In genomic region chr10:25707951-25708350, GRCm38 (mm10) we compare ENCODE assay signal across 13 mouse cellular contexts.
A peak's percentile ranks its signal among the peaks of the same experiment; 100 is the strongest.
DNase-seq lines count a peak whose midpoint lies in the region; ATAC-seq and TF ChIP-seq lines count a peak whose summit lies in the region.
"Had no signal": no experiment of that assay in that cellular context is flagged by ENCODE, and none has a peak within 500 bp of the region (broad histone marks: within the 10 kb centered on the region; RNA-seq: fewer than 3 reads in every experiment).

No protein-coding gene starts in this region.

- H3K4me1 ChIP-seq in forebrain, embryonic 15.5 days, result no peaks in the 10 kb centered on the region
- no peaks in the 10 kb centered on the region for H3K4me1 ChIP-seq in forebrain, embryonic 11.5 days (replicated peaks; ENCODE audit: control insufficient read depth, insufficient read depth, low read length)
- no peaks in the 10 kb centered on the region for H3K4me1 ChIP-seq in lung, postnatal 0 days (ENCODE audit: insufficient read depth, low read depth, low read length)
- H3K4me1 ChIP-seq in lung, adult 2 months (ENCODE audit: control insufficient read depth, insufficient read depth, low read length), result no peaks in the 10 kb centered on the region
- peaks cover 3% of the 10 kb centered on the region; the same call in 1 of the 2 replicates for H3K4me1 ChIP-seq in limb, embryonic 14.5 days (ENCODE audit: control insufficient read depth, insufficient read depth, low read length)
- H3K4me1 ChIP-seq: hindbrain, embryonic 13.5 days; liver, embryonic 15.5 days had no signal

- no peak for DNase-seq in forebrain, embryonic 11.5 days (ENCODE audit: low spot score)
- DNase-seq in lung, postnatal 0 days (ENCODE audit: low spot score), result peak; percentile 23
- DNase-seq in lung, adult 2 months, result no peak
- DNase-seq in brain, adult 2 months (ENCODE audit: low read depth, low spot score), result peak; percentile 62
- DNase-seq in limb, embryonic 14.5 days (ENCODE audit: low spot score), result peak; percentile 55
- DNase-seq in thymus, postnatal 4 days, result no peak
- DNase-seq in heart, adult 8-10 months (ENCODE audit: low spot score), result no peak

- no peak for TF ChIP-seq EP300 in lung, postnatal 0 days (IDR thresholded peaks at IDR 0.05)

- TF ChIP-seq POLR2A in lung, adult 2 months (IDR thresholded peaks at IDR 0.05; ENCODE audit: borderline replicate concordance, extremely low read depth, low read depth, low read length), result no peak
- no peak for TF ChIP-seq POLR2A in limb, embryonic 14.5 days (IDR thresholded peaks at IDR 0.05; ENCODE audit: borderline replicate concordance, extremely low read depth, insufficient read depth, insufficient read length)

- H3K27me3 ChIP-seq in forebrain, embryonic 15.5 days, result no peaks in the 10 kb centered on the region
- no peaks in the 10 kb centered on the region for H3K27me3 ChIP-seq in forebrain, embryonic 11.5 days (ENCODE audit: control insufficient read depth, insufficient read depth, low read length)
- H3K27me3 ChIP-seq in lung, postnatal 0 days (replicated peaks; ENCODE audit: insufficient read depth, low read length), result no peaks in the 10 kb centered on the region
- no peaks in the 10 kb centered on the region for H3K27me3 ChIP-seq in limb, embryonic 14.5 days (ENCODE audit: control insufficient read depth, insufficient read depth, low read length)
- H3K27me3 ChIP-seq: hindbrain, embryonic 13.5 days; liver, embryonic 15.5 days had no signal

- H3K9ac ChIP-seq in forebrain, embryonic 15.5 days (replicated peaks), result no peak overlapping the region
- no peak overlapping the region for H3K9ac ChIP-seq in forebrain, embryonic 11.5 days (ENCODE audit: low read length)
- H3K9ac ChIP-seq in lung, postnatal 0 days (replicated peaks; ENCODE audit: low read depth), result no peak overlapping the region
- H3K9ac ChIP-seq in limb, embryonic 14.5 days (ENCODE audit: low read depth, low read length, severe bottlenecking), result no peak overlapping the region
- H3K9ac ChIP-seq: hindbrain, embryonic 13.5 days; liver, embryonic 15.5 days had no signal

- WGBS in forebrain, embryonic 15.5 days, result 45% methylated on average over 7 of the region's 7 CpGs
- 62% methylated on average over 7 of the region's 7 CpGs for WGBS in forebrain, embryonic 11.5 days
- 32% methylated on average over 7 of the region's 7 CpGs for WGBS in lung, postnatal 0 days
- WGBS in lung, adult 2 months, result 49% methylated on average over 7 of the region's 7 CpGs
- 32% methylated on average over 7 of the region's 7 CpGs for WGBS in limb, embryonic 14.5 days

- ATAC-seq in forebrain, embryonic 15.5 days (replicated peaks), result peak; percentile 32; the same call in 1 of the 2 replicates
- ATAC-seq in forebrain, embryonic 11.5 days (replicated peaks; ENCODE audit: low FRiP score), result no peak
- ATAC-seq in lung, postnatal 0 days, result no peak
- peak; percentile 85 for ATAC-seq in limb, embryonic 14.5 days (ENCODE audit: low FRiP score, low read depth)
- ATAC-seq: CD4-positive, CD25-positive, alpha-beta regulatory T cell, adult 4 months had no signal

- H3K36me3 ChIP-seq in forebrain, embryonic 15.5 days, result no peaks in the 10 kb centered on the region
- no peaks in the 10 kb centered on the region for H3K36me3 ChIP-seq in forebrain, embryonic 11.5 days (ENCODE audit: control insufficient read depth, insufficient read depth, low read length)
- H3K36me3 ChIP-seq in lung, postnatal 0 days (ENCODE audit: insufficient read depth, low read length), result no peaks in the 10 kb centered on the region
- no peaks in the 10 kb centered on the region for H3K36me3 ChIP-seq in limb, embryonic 14.5 days (ENCODE audit: control insufficient read depth, insufficient read depth, low read length)
- H3K36me3 ChIP-seq: hindbrain, embryonic 13.5 days; liver, embryonic 15.5 days had no signal

- H3K4me3 ChIP-seq in forebrain, embryonic 15.5 days, result no peak overlapping the region
- no peak overlapping the region for H3K4me3 ChIP-seq in forebrain, embryonic 11.5 days (ENCODE audit: low read depth, low read length)
- no peak overlapping the region for H3K4me3 ChIP-seq in lung, postnatal 0 days (ENCODE audit: low read depth, low read length)
- no peak overlapping the region for H3K4me3 ChIP-seq in lung, adult 2 months (replicated peaks; ENCODE audit: extremely low read depth, low read depth, low read length)
- H3K4me3 ChIP-seq in limb, embryonic 14.5 days (replicated peaks; ENCODE audit: low read length), result no peak overlapping the region
- H3K4me3 ChIP-seq: hindbrain, embryonic 13.5 days; liver, embryonic 15.5 days had no signal

- H3K9me3 ChIP-seq in forebrain, embryonic 15.5 days, result no peaks in the 10 kb centered on the region
- no peaks in the 10 kb centered on the region for H3K9me3 ChIP-seq in forebrain, embryonic 11.5 days (ENCODE audit: control insufficient read depth, low read length)
- no peaks in the 10 kb centered on the region for H3K9me3 ChIP-seq in lung, postnatal 0 days (ENCODE audit: low read length)
- no peaks in the 10 kb centered on the region for H3K9me3 ChIP-seq in limb, embryonic 14.5 days (ENCODE audit: control insufficient read depth, low read length)
- H3K9me3 ChIP-seq: hindbrain, embryonic 13.5 days; liver, embryonic 15.5 days had no signal

- TF ChIP-seq CTCF in lung, postnatal 0 days (IDR thresholded peaks at IDR 0.05), result no peak
- no peak for TF ChIP-seq CTCF in lung, adult 2 months (IDR thresholded peaks at IDR 0.05; ENCODE audit: insufficient read depth, low read length)

- H3K4me2 ChIP-seq in forebrain, embryonic 15.5 days (replicated peaks), result no peak overlapping the region
- H3K4me2 ChIP-seq in forebrain, embryonic 11.5 days (ENCODE audit: low read depth, low read length, severe bottlenecking), result no peak overlapping the region
- H3K4me2 ChIP-seq in lung, postnatal 0 days (replicated peaks; ENCODE audit: low read depth, low read length), result no peak overlapping the region
- H3K4me2 ChIP-seq in limb, embryonic 14.5 days (replicated peaks; ENCODE audit: low read depth, low read length, severe bottlenecking), result no peak overlapping the region; the same call in 1 of the 2 replicates
- H3K4me2 ChIP-seq: hindbrain, embryonic 13.5 days; liver, embryonic 15.5 days had no signal

- no peak overlapping the region for H3K27ac ChIP-seq in forebrain, embryonic 15.5 days (replicated peaks)
- no peak overlapping the region for H3K27ac ChIP-seq in forebrain, embryonic 11.5 days (ENCODE audit: low read depth, low read length)
- H3K27ac ChIP-seq in lung, postnatal 0 days (ENCODE audit: low read length), result no peak overlapping the region
- no peak overlapping the region for H3K27ac ChIP-seq in limb, embryonic 14.5 days (replicated peaks; ENCODE audit: low read depth, low read length)
- H3K27ac ChIP-seq: hindbrain, embryonic 13.5 days; kidney, postnatal 0 days; liver, embryonic 15.5 days; stomach, postnatal 0 days had no signal

Comparison
In these comparisons a context has a peak if more than half of its experiments do, and no peak if none do; other contexts are left out.
1. ATAC-seq: peak in forebrain, embryonic 15.5 days (single experiment) and limb, embryonic 14.5 days (single experiment); none in forebrain, embryonic 11.5 days (single experiment) and lung, postnatal 0 days (single experiment).
2. DNase-seq: peak in lung, postnatal 0 days (single experiment), brain, adult 2 months (single experiment) and limb, embryonic 14.5 days (single experiment); none in forebrain, embryonic 11.5 days (single experiment), lung, adult 2 months (single experiment), thymus, postnatal 4 days (single experiment) and heart, adult 8-10 months (single experiment).